Mouse (Mus musculus) hindbrain, embryonic 15.5 days (tissue): ENCODE measurements at regions not wholly inside any gene's neighbourhood (a gene's known extent, or its start where the extent isn't known, plus 50 kb on each side); places are given as distances from the start of the nearest gene placed in this dataset.

Source experiments
- ATAC-seq: fragments of 200-750 bp; cut with Nextera tagmentation; 2 replicates; pipeline ENCODE4 v1.8.0; 2017; ENCODE audit warnings: low read depth, moderate number of reproducible peaks, moderate TSS enrichment; ENCODE audit not compliant: low FRiP score
- H3K27ac ChIP-seq: fragments of 300-500 bp; sonication (generic); replicated peaks from 2 replicates; pipeline ENCODE4 v1.5.1; 2015; ENCODE audit warnings: mild to moderate bottlenecking, inconsistent platforms
- H3K27me3 ChIP-seq: fragments of 300-500 bp; sonication (generic); 2 replicates; pipeline ENCODE4 v1.6.1; 2015; ENCODE audit warnings: control low read depth, inconsistent platforms
- H3K36me3 ChIP-seq: fragments of 300-500 bp; sonication (generic); 2 replicates; pipeline ENCODE4 v1.6.1; 2015; ENCODE audit warnings: control low read depth, inconsistent platforms
- H3K4me1 ChIP-seq: fragments of 300-500 bp; sonication (generic); replicated peaks from 2 replicates; pipeline ENCODE4 v1.6.1; 2015; ENCODE audit warnings: control low read depth, inconsistent platforms
- H3K4me2 ChIP-seq: fragments of 300-500 bp; sonication (generic); 2 replicates; pipeline ENCODE4 v1.6.1; 2015; ENCODE audit warnings: moderate library complexity, mild to moderate bottlenecking, inconsistent platforms
- H3K4me3 ChIP-seq: fragments of 300-500 bp; sonication (generic); 2 replicates; pipeline ENCODE4 v1.5.1; 2015; ENCODE audit warnings: mild to moderate bottlenecking, inconsistent platforms
- H3K9ac ChIP-seq: fragments of 300-500 bp; sonication (generic); 2 replicates; pipeline ENCODE4 v1.6.1; 2015; ENCODE audit warnings: inconsistent platforms
- H3K9me3 ChIP-seq: fragments of 300-500 bp; sonication (generic); 2 replicates; pipeline ENCODE4 v1.6.1; 2016; ENCODE audit warnings: control low read depth, inconsistent platforms
- WGBS: fragments of 180-500 bp; shearing (Covaris S2); methylation state at CpG from one replicate; pipeline ENCODE4 v1.1.7; 2015; 5-methylcytosine and 5-hydroxymethylcytosine counted together

GRCm38 (mm10) chr12:16392851-16393250 is 217.9 kb downstream of the Lpin1 start:
- no peak overlapping the region for H3K27ac ChIP-seq
- H3K9ac ChIP-seq, result no peak overlapping the region
- H3K4me1 ChIP-seq, result no peaks in the 10 kb centered on the region
- no peaks in the 10 kb centered on the region for H3K9me3 ChIP-seq
- no peaks in the 10 kb centered on the region for H3K36me3 ChIP-seq
- no peaks in the 10 kb centered on the region for H3K27me3 ChIP-seq
- H3K4me2 ChIP-seq, result no peak overlapping the region
- ATAC-seq, result no peak
- no peak overlapping the region for H3K4me3 ChIP-seq

DNA sequence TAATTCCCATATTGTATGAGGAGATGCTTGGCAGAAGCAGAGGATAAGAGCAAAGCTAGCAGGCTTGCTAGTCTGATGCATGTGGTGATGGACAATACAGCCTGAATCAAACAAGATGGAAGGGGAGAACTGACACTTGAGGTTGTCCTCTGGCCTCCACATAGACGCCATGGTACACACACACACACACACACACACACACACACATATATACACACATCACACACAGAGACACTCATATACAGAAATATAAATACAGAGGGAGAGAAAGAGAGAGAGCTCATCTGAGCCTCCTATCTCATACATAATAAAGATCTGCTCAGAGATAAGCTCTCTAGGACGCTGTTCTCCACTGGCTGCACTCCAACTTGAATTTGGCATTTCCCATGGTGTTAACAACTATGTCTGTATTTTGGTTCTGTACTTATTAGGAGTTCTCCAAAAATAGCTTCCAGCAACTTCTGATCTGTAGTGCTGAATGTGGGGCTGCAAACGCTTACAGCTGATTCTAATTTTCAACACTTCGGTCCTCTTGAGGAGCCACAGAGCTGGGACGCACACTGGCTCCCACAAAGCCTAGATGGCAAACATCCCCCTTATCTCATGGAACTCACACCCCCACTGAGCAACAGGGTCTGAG is 219.0 kb downstream of the Lpin1 start:
- Histone ChIP-seq H3K4me3 (no peak overlapping the region), H3K9ac (no peak overlapping the region), H3K27me3 (no peaks in the 10 kb centered on the region), H3K9me3 (no peaks in the 10 kb centered on the region), H3K4me2 (no peak overlapping the region), H3K4me1 (no peaks in the 10 kb centered on the region), H3K27ac (no peak overlapping the region), H3K36me3 (no peaks in the 10 kb centered on the region)
- ATAC-seq, result no peak
- WGBS, result 83% methylated on average over 5 of the region's 5 CpGs

DNA sequence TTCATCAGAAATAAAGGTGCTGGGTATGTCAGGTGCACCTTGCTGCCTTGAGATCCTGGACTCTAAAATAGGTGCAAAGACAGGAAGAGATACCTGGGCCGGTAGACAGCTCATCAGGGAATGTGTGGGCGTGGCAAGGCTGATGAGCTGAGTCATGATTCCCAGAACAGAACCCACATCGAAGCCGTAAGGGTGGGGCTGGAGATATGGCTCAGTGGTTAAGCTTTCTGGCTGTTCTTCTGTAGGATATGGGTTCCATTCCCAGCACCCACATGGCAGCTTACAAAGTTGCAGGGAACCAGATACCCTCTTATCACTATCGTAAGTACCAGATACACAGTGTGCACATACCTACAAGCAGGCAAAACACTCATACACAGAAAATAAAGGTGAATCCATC is 219.6 kb downstream of the Lpin1 start:
- 93% methylated on average over 5 of the region's 5 CpGs for WGBS
- Histone ChIP-seq H3K36me3 (no peaks in the 10 kb centered on the region), H3K4me2 (no peak overlapping the region), H3K9me3 (no peaks in the 10 kb centered on the region), H3K4me3 (no peak overlapping the region), H3K27me3 (no peaks in the 10 kb centered on the region), H3K4me1 (no peaks in the 10 kb centered on the region), H3K27ac (no peak overlapping the region), H3K9ac (no peak overlapping the region)
- no peak for ATAC-seq

DNA sequence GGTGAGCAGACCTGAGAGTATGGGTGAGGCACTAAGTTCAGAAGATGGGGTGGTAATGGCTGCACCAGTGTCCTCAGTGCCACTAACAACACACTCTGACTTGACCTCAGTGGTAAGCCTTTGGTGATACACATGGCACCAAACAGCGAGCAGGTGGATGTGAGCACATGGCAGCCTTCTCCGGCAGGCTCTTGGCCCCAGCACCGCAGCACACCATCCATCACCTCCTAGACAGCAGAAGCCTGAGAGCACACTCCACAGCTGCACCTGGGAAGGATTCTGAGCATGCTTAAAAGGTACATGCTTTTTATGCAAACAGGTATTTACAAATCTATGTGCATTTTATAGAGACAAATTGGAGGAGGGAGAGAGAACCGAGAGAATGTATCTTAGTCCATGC is 223.7 kb downstream of the Lpin1 start:
- no peaks in the 10 kb centered on the region for H3K36me3 ChIP-seq
- H3K4me2 ChIP-seq, result no peak overlapping the region
- H3K9me3 ChIP-seq, result no peaks in the 10 kb centered on the region
- no peaks in the 10 kb centered on the region for H3K4me1 ChIP-seq
- no peak for ATAC-seq
- H3K9ac ChIP-seq, result no peak overlapping the region
- H3K4me3 ChIP-seq, result no peak overlapping the region
- no peak overlapping the region for H3K27ac ChIP-seq
- H3K27me3 ChIP-seq, result no peaks in the 10 kb centered on the region
- WGBS, result 89% methylated on average over 4 of the region's 4 CpGs

DNA sequence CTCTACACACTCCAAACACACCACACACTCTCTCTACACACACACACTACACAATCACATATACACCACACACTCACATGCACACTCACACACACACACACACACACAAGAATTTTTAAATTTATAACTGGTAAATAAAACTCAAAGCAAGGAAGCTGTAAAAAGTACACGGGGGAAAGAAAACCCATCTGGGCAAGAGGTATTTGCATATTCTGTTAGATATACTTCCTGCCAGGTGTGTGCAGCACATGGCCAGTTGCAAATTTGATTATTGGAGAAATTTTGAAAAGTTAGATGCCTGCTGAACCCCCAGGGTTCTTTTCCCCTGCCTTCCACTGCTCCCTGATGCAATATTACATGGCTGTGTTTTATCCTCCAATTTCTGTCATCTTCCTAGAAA is 226.4 kb downstream of the Lpin1 start:
- no peaks in the 10 kb centered on the region for H3K4me1 ChIP-seq
- no peaks in the 10 kb centered on the region for H3K9me3 ChIP-seq
- H3K27ac ChIP-seq, result no peak overlapping the region
- no peaks in the 10 kb centered on the region for H3K27me3 ChIP-seq
- no peak overlapping the region for H3K4me2 ChIP-seq
- ATAC-seq, result no peak
- WGBS, result 82% methylated on average over 1 of the region's 1 CpGs
- H3K36me3 ChIP-seq, result no peaks in the 10 kb centered on the region
- no peak overlapping the region for H3K9ac ChIP-seq
- H3K4me3 ChIP-seq, result no peak overlapping the region

DNA sequence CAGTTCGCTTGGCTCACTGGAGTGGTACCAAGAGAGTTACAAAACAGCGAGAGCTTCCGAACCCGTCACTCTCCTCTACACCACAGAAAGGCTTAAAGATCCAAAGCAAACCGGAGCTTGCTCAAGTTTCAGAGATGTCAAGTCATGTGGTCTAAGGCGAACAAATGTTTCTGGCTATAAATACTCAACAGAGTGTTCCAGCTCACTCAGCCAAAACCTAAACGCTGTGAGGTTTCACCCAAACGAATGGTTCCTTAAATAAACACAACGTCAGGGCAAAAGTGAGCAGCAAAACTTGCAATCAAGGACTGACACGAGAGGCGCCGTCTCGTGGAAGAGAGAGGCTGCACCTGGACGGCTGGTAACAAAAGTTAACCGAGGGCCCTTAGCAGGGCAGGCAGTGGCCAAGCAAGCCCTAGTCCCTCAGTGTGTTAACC is 227.2 kb downstream of the Lpin1 start:
- no peaks in the 10 kb centered on the region for H3K36me3 ChIP-seq
- H3K27ac ChIP-seq, result no peak overlapping the region
- 88% methylated on average over 15 of the region's 15 CpGs for WGBS
- H3K27me3 ChIP-seq, result no peaks in the 10 kb centered on the region
- H3K9ac ChIP-seq, result no peak overlapping the region
- H3K9me3 ChIP-seq, result no peaks in the 10 kb centered on the region
- H3K4me2 ChIP-seq, result no peak overlapping the region
- no peak for ATAC-seq
- H3K4me3 ChIP-seq, result no peak overlapping the region
- H3K4me1 ChIP-seq, result no peaks in the 10 kb centered on the region

GRCm38 (mm10) chr12:16382417-16382988 is 228.3 kb downstream of the Lpin1 start:
- H3K4me3 ChIP-seq, result no peak overlapping the region
- 84% methylated on average over 11 of the region's 11 CpGs for WGBS
- no peaks in the 10 kb centered on the region for H3K9me3 ChIP-seq
- H3K36me3 ChIP-seq, result no peaks in the 10 kb centered on the region
- H3K27me3 ChIP-seq, result no peaks in the 10 kb centered on the region
- no peak overlapping the region for H3K27ac ChIP-seq
- ATAC-seq, result no peak
- no peak overlapping the region for H3K4me2 ChIP-seq
- H3K9ac ChIP-seq, result no peak overlapping the region
- H3K4me1 ChIP-seq, result no peaks in the 10 kb centered on the region

- Histone ChIP-seq H3K27me3 (no peaks in the 10 kb centered on the region), H3K4me3 (no peak overlapping the region), H3K36me3 (no peaks in the 10 kb centered on the region), H3K4me2 (no peak overlapping the region), H3K27ac (no peak overlapping the region), H3K9ac (no peak overlapping the region), H3K9me3 (no peaks in the 10 kb centered on the region), H3K4me1 (no peaks in the 10 kb centered on the region)
- 88% methylated on average over 4 of the region's 4 CpGs for WGBS
- no peak for ATAC-seq
Observed at GRCm38 (mm10) chr12:16381026-16381425, 229.7 kb downstream of the Lpin1 start.

GRCm38 (mm10) chr12:16380346-16380745 is 230.4 kb downstream of the Lpin1 start:
- no peak overlapping the region for H3K27ac ChIP-seq
- H3K4me1 ChIP-seq, result no peaks in the 10 kb centered on the region
- no peak for ATAC-seq
- no peak overlapping the region for H3K4me3 ChIP-seq
- H3K9ac ChIP-seq, result no peak overlapping the region
- H3K9me3 ChIP-seq, result no peaks in the 10 kb centered on the region
- no peak overlapping the region for H3K4me2 ChIP-seq
- H3K27me3 ChIP-seq, result no peaks in the 10 kb centered on the region
- WGBS, result 80% methylated on average over 2 of the region's 2 CpGs
- no peaks in the 10 kb centered on the region for H3K36me3 ChIP-seq

DNA sequence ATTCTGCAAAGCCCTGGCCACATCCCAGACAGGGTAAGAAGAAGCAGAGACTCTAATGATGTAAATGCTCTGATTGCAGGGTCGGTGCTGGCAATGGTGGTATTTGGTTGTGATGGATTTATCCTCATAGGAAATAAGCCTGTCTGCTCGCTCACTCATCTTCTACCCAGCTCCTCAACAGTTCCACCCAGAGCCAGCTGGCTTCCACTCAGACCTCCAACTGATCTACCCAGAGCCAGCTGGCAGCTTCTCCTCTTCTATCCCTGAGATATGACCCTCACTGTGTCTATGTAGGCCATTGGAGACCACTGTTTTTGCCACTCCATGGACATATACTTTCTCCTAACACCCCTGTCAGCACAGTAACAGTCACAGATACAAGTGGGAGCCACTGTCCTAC is 231.4 kb downstream of the Lpin1 start:
- Histone ChIP-seq H3K9me3 (no peaks in the 10 kb centered on the region), H3K4me2 (no peak overlapping the region), H3K36me3 (no peaks in the 10 kb centered on the region), H3K4me1 (no peaks in the 10 kb centered on the region), H3K4me3 (no peak overlapping the region), H3K9ac (no peak overlapping the region), H3K27ac (no peak overlapping the region), H3K27me3 (no peaks in the 10 kb centered on the region)
- no peak for ATAC-seq
- WGBS, result 73% methylated on average over 2 of the region's 2 CpGs

DNA sequence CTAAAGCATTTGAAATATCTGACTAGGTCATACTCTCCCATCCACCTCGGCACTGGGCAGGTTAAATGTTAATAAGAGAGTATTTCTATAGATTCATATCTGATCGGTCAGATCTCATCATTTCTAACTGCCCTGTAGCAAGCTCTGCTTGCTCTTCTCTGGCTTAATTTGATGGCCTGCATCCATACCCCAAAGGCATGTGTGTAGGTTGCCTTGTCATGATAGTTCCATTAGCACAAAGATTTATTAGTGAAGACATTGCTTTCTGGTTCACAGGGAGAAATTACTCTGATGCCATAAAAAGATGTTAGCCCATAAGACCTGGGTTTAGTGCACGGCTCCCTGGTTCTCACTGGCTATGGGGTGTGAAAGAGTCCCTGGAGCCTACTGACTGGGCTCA is 232.3 kb downstream of the Lpin1 start:
- Histone ChIP-seq H3K36me3 (no peaks in the 10 kb centered on the region), H3K9me3 (no peaks in the 10 kb centered on the region), H3K9ac (no peak overlapping the region), H3K4me3 (no peak overlapping the region), H3K27me3 (no peaks in the 10 kb centered on the region), H3K4me1 (no peaks in the 10 kb centered on the region), H3K4me2 (no peak overlapping the region), H3K27ac (no peak overlapping the region)
- WGBS, result 81% methylated on average over 3 of the region's 3 CpGs
- no peak for ATAC-seq

GRCm38 (mm10) chr12:16374331-16374996 is 236.3 kb downstream of the Lpin1 start:
- Histone ChIP-seq H3K9ac (no peak overlapping the region), H3K4me1 (no peaks in the 10 kb centered on the region), H3K4me2 (no peak overlapping the region), H3K36me3 (no peaks in the 10 kb centered on the region), H3K27me3 (no peaks in the 10 kb centered on the region), H3K4me3 (no peak overlapping the region), H3K9me3 (no peaks in the 10 kb centered on the region), H3K27ac (no peak overlapping the region)
- WGBS, result 75% methylated on average over 4 of the region's 4 CpGs
- no peak for ATAC-seq

- Histone ChIP-seq H3K9me3 (no peaks in the 10 kb centered on the region), H3K36me3 (no peaks in the 10 kb centered on the region), H3K4me1 (no peaks in the 10 kb centered on the region), H3K9ac (no peak overlapping the region), H3K27ac (no peak overlapping the region), H3K4me3 (no peak overlapping the region), H3K4me2 (no peak overlapping the region), H3K27me3 (no peaks in the 10 kb centered on the region)
- no peak for ATAC-seq
- WGBS, result 79% methylated on average over 7 of the region's 7 CpGs
Observed at GRCm38 (mm10) chr12:16370061-16370460, 240.7 kb downstream of the Lpin1 start.
